Mouse (Mus musculus): ENCODE measurements around the gene Nxpe3.

The Nxpe3 gene

GRCm38 (mm10) chr16:55894893-55895650 is at the start of gene Nxpe3:
Nxpe3 (minus strand) TSS chr16:55895285.
- DNase-seq (ENCODE audit: low spot score): peak; percentile 73

- no peak for DNase-seq (ENCODE audit: low spot score)
Measured at GRCm38 (mm10) chr16:55940781-55941180, 45.7 kb upstream of the Nxpe3 start.

- no peak for DNase-seq (ENCODE audit: low spot score)
Measured at GRCm38 (mm10) chr16:55939703-55940102, 44.6 kb upstream of the Nxpe3 start.

- no peak for DNase-seq (ENCODE audit: low spot score)
Measured at GRCm38 (mm10) chr16:55938761-55939160, 43.7 kb upstream of the Nxpe3 start.

- DNase-seq (ENCODE audit: low spot score): peak; percentile 88
Measured at GRCm38 (mm10) chr16:55934453-55935037, 39.5 kb upstream of the Nxpe3 start, which contains the start of gene Cep97. Cep97 (minus strand) TSS chr16:55934855.

GRCm38 (mm10) chr16:55933681-55934343 is 38.7 kb upstream of the Nxpe3 start:
- DNase-seq (ENCODE audit: low spot score): peak; percentile 54

GRCm38 (mm10) chr16:55924010-55924409 is 28.9 kb upstream of the Nxpe3 start:
- peak; percentile 17 for DNase-seq (ENCODE audit: low spot score)

- DNase-seq (ENCODE audit: low spot score): no peak
Measured at GRCm38 (mm10) chr16:55922079-55922478, 27.0 kb upstream of the Nxpe3 start.

- no peak for DNase-seq (ENCODE audit: low spot score)
Measured at GRCm38 (mm10) chr16:55914716-55915115, 19.6 kb upstream of the Nxpe3 start.

GRCm38 (mm10) chr16:55910208-55910793 is 15.2 kb upstream of the Nxpe3 start:
- no peak for DNase-seq (ENCODE audit: low spot score)

- no peak for DNase-seq (ENCODE audit: low spot score)
Measured at GRCm38 (mm10) chr16:55906928-55907679, 12.0 kb upstream of the Nxpe3 start.

- no peak for DNase-seq (ENCODE audit: low spot score)
Measured at GRCm38 (mm10) chr16:55905370-55905769, 10.3 kb upstream of the Nxpe3 start.

- DNase-seq (ENCODE audit: low spot score): no peak
Measured at GRCm38 (mm10) chr16:55901839-55902756, 7.0 kb upstream of the Nxpe3 start.

GRCm38 (mm10) chr16:55898385-55899002 is 3.4 kb upstream of the Nxpe3 start:
- no peak for DNase-seq (ENCODE audit: low spot score)

- peak; percentile 56 for DNase-seq (ENCODE audit: low spot score)
Measured at GRCm38 (mm10) chr16:55895651-55896095, 588 bp upstream of the Nxpe3 start.

- peak; percentile 46 for DNase-seq (ENCODE audit: low spot score)
Measured at GRCm38 (mm10) chr16:55894536-55894892, 571 bp downstream of the Nxpe3 start.

- no peak for DNase-seq (ENCODE audit: low spot score)
Measured at GRCm38 (mm10) chr16:55893410-55894107, 1.5 kb downstream of the Nxpe3 start.

GRCm38 (mm10) chr16:55892484-55892883 is 2.6 kb downstream of the Nxpe3 start:
- no peak for DNase-seq (ENCODE audit: low spot score)

GRCm38 (mm10) chr16:55891346-55891745 is 3.7 kb downstream of the Nxpe3 start:
- DNase-seq (ENCODE audit: low spot score): no peak
